9 mouse cellular contexts compared by ENCODE assay signal in the genomic region with DNA sequence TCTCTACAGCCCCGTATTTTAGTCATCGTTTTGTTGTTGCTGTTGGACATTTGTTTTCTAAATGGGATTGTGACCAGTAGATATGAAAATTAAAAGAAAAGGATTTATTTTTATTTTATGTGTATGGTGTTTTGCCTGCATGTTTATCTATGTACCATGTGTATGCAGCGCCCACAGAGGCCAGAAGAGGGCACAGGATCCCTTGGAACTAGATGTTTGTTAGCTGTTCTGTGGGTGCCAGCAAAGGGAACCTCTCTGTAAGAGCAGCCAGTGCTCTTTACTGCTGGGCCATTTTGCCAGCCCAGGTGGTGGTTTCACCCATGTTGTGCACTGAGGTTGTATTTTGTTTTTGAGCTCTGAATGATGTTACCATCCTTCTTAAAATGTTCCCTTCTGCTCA. TPM values are rescaled to one million over a fixed set of nuclear protein-coding genes. Genes with fewer than 3 reads are reported as not detected.
A peak's percentile ranks its signal among the peaks of the same experiment; 100 is the strongest.
DNase-seq lines count a peak whose midpoint lies in the region; ATAC-seq and TF ChIP-seq lines count a peak whose summit lies in the region.
"Had no signal": no experiment of that assay in that cellular context is flagged by ENCODE, and none has a peak within 500 bp of the region (broad histone marks: within the 10 kb centered on the region; RNA-seq: fewer than 3 reads in every experiment).

No protein-coding gene starts in this region.

- ATAC-seq in forebrain, postnatal 0 days, result peak; percentile 90
- peak; percentile 66; the same call in 1 of the 2 replicates for ATAC-seq in megakaryocyte-erythroid progenitor cell, adult 5-6 weeks (replicated peaks; ENCODE audit: low FRiP score, low TSS enrichment, poor library complexity, severe bottlenecking)

- H3K27ac ChIP-seq in forebrain, postnatal 0 days (ENCODE audit: low read depth, low read length), result no peak overlapping the region
- H3K27ac ChIP-seq in forebrain, embryonic 10.5 days, result no peak overlapping the region
- H3K27ac ChIP-seq: limb, embryonic 15.5 days had no signal

- H3K9me3 ChIP-seq in forebrain, postnatal 0 days (ENCODE audit: low read length), result no peaks in the 10 kb centered on the region
- H3K9me3 ChIP-seq in forebrain, embryonic 10.5 days, result no peaks in the 10 kb centered on the region
- H3K9me3 ChIP-seq: limb, embryonic 15.5 days had no signal

- peak; percentile 79 for DNase-seq in forebrain, postnatal 0 days
- no peak for DNase-seq in forebrain, embryonic 10.5 days (ENCODE audit: extremely low spot score, low spot score)
- peak; percentile 54 for DNase-seq in 416B (ENCODE audit: low read depth)
- peak; percentile 67 for DNase-seq in adrenal gland, postnatal 14 days
- DNase-seq in forelimb bud, embryonic 11.5 days (ENCODE audit: low read depth, low spot score), result peak; percentile 48
- DNase-seq in layer of hippocampus, adult 9-11 months, result peak; percentile 47
- peak; percentile 78 for DNase-seq in thymus, postnatal 14 days

- no peaks in the 10 kb centered on the region for H3K36me3 ChIP-seq in forebrain, postnatal 0 days (ENCODE audit: insufficient read depth)
- no peaks in the 10 kb centered on the region for H3K36me3 ChIP-seq in forebrain, embryonic 10.5 days (replicated peaks)
- H3K36me3 ChIP-seq: limb, embryonic 15.5 days had no signal

- peak; percentile 86 for TF ChIP-seq CTCF in forebrain, postnatal 0 days (IDR thresholded peaks at IDR 0.05; ENCODE audit: low read depth)

- H3K27me3 ChIP-seq in forebrain, postnatal 0 days (ENCODE audit: insufficient read depth, low read length), result no peaks in the 10 kb centered on the region
- H3K27me3 ChIP-seq in forebrain, embryonic 10.5 days (ENCODE audit: poor library complexity, severe bottlenecking), result no peaks in the 10 kb centered on the region
- H3K27me3 ChIP-seq: limb, embryonic 15.5 days had no signal

- H3K9ac ChIP-seq in forebrain, postnatal 0 days, result no peak overlapping the region
- H3K9ac ChIP-seq: limb, embryonic 15.5 days had no signal

- no peak overlapping the region for H3K4me3 ChIP-seq in forebrain, postnatal 0 days (ENCODE audit: low read depth, low read length)
- H3K4me3 ChIP-seq in forebrain, embryonic 10.5 days, result no peak overlapping the region
- H3K4me3 ChIP-seq: limb, embryonic 15.5 days had no signal

- no peaks in the 10 kb centered on the region for H3K4me1 ChIP-seq in forebrain, postnatal 0 days (ENCODE audit: insufficient read depth)
- peaks cover 8% of the 10 kb centered on the region for H3K4me1 ChIP-seq in forebrain, embryonic 10.5 days

- WGBS in forebrain, postnatal 0 days, result 70% methylated on average over 3 of the region's 3 CpGs
- WGBS in forebrain, embryonic 10.5 days, result 71% methylated on average over 3 of the region's 3 CpGs

- no peak overlapping the region for H3K4me2 ChIP-seq in forebrain, postnatal 0 days (ENCODE audit: low read depth)
- H3K4me2 ChIP-seq: limb, embryonic 15.5 days had no signal

RNA-seq across cellular contexts. Expression of a gene that starts 33.9 kb away (rescaled TPM):
- 27.8 and 31.1 TPM in 2 replicates for total RNA-seq in forebrain, postnatal 0 days (2014; rRNA removed)
- 5.9 and 8.3 TPM in 2 replicates for polyA plus RNA-seq in forebrain, postnatal 0 days (2015; fragmentation: Nextera tagmentation; extraction: Ambion mirVana)
- 7.3 and 7.4 TPM in 2 replicates for polyA plus RNA-seq in forebrain, embryonic 10.5 days (2016; fragmentation: Nextera tagmentation; extraction: Ambion mirVana)
- total RNA-seq in adrenal gland, postnatal 14 days (2021), result 20.6 and 21.7 TPM in 2 replicates
- total RNA-seq in megakaryocyte-erythroid progenitor cell, adult 5-6 weeks (2014; fragmentation: Nextera tagmentation), result 10.9 and 11.9 TPM in 2 replicates
- 13.1 and 20.5 TPM in 2 replicates for total RNA-seq in megakaryocyte-erythroid progenitor cell, adult 5-6 weeks (2017)
